Mouse (Mus musculus) neutrophil, adult 83 days (primary cell): ENCODE data around the gene Npm1. TPM values are rescaled to one million over a fixed set of nuclear protein-coding genes. Genes with fewer than 3 reads are reported as not detected.

Experiments used
- total RNA-seq, 2 experiments: library from RNA; stranded (reverse); gene quantifications; one replicate each; pipeline ENCODE4 v1.2.4; 2023

Npm1 gene
- 100 to 1,000 TPM; 215 to 243 TPM for total RNA-seq

DNA sequence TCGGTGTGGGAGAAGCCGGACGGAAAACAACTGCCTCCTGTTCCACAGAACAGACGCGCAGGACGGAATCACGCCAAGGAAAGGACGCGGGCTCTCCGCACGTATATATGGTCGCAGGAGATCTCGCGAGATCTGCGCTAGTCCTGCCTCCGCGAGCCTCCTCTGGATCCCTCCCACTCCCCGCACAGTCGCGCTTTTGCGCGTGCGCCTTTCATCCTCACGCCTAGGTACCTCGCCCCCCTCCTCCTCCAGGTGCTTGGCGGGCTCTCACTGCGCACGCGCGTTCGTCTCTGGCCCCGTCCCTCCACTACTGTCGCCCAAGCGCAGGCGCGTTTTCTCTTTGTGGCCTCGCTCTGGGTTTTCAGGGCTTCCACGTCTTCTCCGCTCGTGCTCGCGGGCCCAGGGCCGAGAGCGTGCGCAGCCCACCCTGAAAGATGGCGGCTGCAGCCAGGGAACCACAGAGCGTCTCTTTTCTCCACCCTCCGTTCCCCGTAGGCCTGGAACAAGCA, at the start of gene Npm1:
Npm1 (minus strand) TSS at position 209 of the 509 bp plus-strand sequence.

DNA sequence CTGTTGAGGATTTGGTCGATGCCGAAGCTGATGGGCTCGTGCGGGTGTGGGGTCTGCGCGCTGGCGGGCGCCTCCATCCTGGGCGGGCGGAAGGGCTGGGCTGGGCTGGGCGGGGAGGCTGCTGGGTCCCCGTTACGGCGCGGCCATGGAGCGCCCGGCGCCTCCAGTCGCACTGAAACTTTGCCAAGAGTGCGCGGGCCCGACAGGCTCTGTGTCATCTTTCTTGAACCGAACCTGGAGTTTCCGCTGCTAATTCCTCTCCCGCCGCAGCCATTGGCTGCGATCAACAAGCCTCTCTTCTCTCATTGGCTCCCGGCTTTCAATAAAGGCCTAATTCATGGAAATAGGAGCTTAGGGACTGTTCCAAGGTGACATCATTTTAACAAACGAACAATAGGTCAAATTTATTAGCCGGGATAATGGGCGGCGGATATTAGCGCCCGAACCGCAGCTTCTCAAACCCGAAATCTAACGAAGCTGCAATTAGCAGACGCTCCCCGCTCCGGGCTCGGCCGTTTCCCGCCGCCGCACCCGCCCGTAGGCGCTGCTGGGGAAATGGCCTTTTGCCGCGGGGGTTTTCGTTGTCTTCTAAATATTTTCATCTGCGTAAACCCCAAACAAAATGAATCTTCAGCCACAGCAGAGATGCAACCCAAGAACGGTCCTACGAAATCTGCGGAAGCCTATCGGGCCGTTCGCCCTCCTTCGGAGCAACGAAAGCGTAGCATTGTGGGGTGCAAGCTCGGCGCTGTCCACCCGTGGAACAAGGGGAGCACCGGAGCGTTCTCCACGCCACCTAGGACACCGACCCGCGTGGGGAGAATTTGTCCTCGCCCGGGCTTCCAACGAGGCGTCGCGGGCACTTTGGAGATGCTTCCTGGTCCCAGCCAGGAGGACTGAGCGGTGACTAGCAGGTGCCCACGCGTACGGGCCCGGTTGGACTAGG, 40.6 kb upstream of the Npm1 start, which contains the start of gene Tlx3:
Tlx3 (minus strand) TSS at position 207 of the 946 bp plus-strand sequence.

DNA sequence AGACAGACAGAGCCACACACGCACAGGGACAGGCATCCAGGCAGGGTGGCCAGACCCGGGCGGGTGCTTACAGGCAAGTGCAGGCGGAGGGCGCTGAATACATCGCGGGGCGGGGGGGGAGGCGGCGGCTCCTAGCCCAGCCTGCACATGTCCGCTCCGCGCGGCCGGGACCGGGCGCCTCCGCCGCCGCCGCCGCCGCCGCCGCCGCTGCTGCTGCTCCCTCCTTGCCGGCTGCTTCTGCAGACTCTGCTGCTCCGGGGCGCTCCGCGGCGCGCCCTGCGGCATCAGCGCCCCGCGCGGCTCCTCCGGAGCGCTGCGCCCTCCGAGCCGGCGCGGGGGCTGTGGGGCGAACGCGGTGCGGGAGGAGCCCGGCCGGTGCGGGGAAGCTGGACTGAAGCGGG, 15.8 kb downstream of the Npm1 start, which contains the start of gene Fgf18:
Fgf18 (minus strand) TSS at position 230 of the 401 bp plus-strand sequence.

Other genes with a start within 250 kb of the Npm1 start
- not detected for gene Fgf18, start 15.8 kb downstream of the Npm1 start, total RNA-seq
- gene Tlx3, start 40.4 kb upstream of the Npm1 start, total RNA-seq: not detected
- not detected for gene Gm12117, start 113.5 kb upstream of the Npm1 start, total RNA-seq